Mouse (Mus musculus) cortical plate, adult 2 months (tissue): ENCODE results near the gene Dglucy.

ENCODE experiments used
- CTCF ChIP-seq: fragments of 200-500 bp; IDR thresholded peaks from 2 replicates; pipeline ENCODE4 v1.5.1; 2011; ENCODE audit warnings: mild to moderate bottlenecking, control low read depth, low read length; ENCODE audit not compliant: insufficient read depth; ENCODE audit errors: extremely low read depth
- POLR2A ChIP-seq: fragments of 200-500 bp; IDR thresholded peaks from 2 replicates; pipeline ENCODE4 v1.6.1; 2011; ENCODE audit warnings: mild to moderate bottlenecking, low read length, control low read depth; ENCODE audit not compliant: insufficient read depth; ENCODE audit errors: extremely low read depth

GRCm38 (mm10) chr12:100873612-100874011 is 94.8 kb downstream of the Dglucy start:
- TF ChIP-seq CTCF (no peak), POLR2A (no peak)
